Mouse (Mus musculus): Measurements from ENCODE around the gene Thsd7a. TPM values are rescaled to one million over a fixed set of nuclear protein-coding genes. Genes with fewer than 3 reads are reported as not detected.

Gene Thsd7a
- polyA plus RNA-seq, 1 experiment from 2014 or later = 2.7 TPM

DNA sequence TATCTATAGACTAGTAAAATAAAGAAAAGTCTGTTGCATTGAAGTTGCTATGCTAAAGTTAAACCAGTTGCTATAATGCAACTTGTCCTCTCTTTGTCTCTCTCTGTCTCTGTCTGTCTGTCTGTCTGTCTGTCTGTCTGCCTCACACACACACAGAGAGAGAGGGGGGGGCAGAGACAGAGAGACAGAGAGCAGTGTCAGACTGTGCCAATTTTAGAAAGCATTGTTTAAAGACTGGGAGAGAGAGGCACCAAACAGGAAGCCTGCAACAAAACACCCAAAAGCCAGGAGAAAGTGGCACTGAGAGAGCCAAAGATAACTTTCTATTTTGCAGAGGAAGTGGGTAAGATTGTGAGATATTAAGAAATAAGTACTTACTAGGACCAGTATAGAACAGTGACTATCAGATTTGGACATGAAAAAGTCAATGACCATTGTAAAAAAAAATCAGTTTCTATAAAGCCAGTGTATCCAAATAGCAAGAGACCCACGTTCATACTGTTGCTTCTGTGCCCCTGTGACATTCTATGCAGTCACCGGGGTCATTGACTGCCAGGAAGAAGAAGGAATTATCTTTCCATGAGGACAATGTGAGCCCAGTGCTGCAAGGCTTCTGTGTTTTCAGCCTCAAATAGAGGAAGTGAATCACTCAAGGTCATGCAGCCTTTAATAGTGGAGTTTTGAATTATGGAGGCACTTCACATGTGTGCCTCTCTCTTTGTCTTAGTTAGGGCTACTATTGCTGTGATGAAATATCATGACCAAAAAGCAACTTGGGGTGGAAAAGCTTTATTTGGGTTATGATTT, 355.4 kb downstream of the Thsd7a start:
- H3K27me3 ChIP-seq (ENCODE audit: insufficient read depth, poor library complexity, severe bottlenecking) = no peaks in the 10 kb centered on the region
- peaks cover 3% of the 10 kb centered on the region; the same call in 1 of the 2 replicates for H3K4me1 ChIP-seq
- H3K9me3 ChIP-seq = no peaks in the 10 kb centered on the region
- H3K27ac ChIP-seq = no peak overlapping the region
- H3K36me3 ChIP-seq = no peaks in the 10 kb centered on the region
- no peak overlapping the region for H3K4me3 ChIP-seq
- WGBS = 38% methylated on average over 2 of the region's 2 CpGs
- DNase-seq (ENCODE audit: low spot score) = no peak

DNA sequence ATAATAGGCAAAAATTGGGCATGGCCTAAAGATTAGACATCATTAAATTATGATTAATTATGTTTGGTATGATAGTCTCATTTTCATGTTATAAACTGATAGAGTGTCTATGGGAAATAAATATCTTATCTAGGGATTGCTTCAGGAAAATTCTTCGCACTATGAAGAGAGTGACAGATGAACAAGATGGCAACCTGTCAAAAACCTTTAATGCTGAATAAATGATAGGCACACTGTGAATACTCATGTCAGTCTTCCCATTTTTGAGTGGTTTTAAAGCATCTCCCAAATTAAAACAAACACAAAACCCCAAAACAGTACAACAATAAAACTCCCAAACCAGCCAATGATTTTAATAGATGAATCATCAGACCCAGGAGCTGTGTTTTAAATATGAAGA, 362.5 kb downstream of the Thsd7a start:
- DNase-seq (ENCODE audit: low spot score) = no peak
- no peaks in the 10 kb centered on the region for H3K9me3 ChIP-seq
- no peak overlapping the region for H3K4me3 ChIP-seq
- H3K36me3 ChIP-seq = no peaks in the 10 kb centered on the region
- H3K4me1 ChIP-seq = no peaks in the 10 kb centered on the region
- H3K27ac ChIP-seq = no peak overlapping the region
- no peaks in the 10 kb centered on the region for H3K27me3 ChIP-seq (ENCODE audit: insufficient read depth, poor library complexity, severe bottlenecking)
- WGBS = 83% methylated on average over 1 of the region's 1 CpGs

DNA sequence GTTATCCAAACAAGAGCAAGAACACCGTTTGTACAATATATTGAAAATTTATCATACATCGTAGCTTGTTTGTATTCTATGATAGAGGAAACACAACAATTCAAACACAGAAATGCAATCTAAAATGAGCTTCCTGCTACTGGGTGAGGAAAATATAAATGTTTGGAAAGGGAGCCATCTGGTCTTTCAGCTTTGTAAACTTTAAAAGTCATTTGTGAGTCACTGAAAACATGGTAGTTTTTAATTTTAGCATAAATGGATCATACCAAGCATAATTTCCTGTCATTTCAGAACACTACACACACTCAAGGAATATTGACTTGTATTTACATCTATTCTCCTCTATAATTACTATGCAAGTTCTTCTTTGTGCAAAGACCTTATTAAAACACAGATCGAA, 363.6 kb downstream of the Thsd7a start:
- DNase-seq (ENCODE audit: low spot score) = no peak
- WGBS = 78% methylated on average over 3 of the region's 3 CpGs

DNA sequence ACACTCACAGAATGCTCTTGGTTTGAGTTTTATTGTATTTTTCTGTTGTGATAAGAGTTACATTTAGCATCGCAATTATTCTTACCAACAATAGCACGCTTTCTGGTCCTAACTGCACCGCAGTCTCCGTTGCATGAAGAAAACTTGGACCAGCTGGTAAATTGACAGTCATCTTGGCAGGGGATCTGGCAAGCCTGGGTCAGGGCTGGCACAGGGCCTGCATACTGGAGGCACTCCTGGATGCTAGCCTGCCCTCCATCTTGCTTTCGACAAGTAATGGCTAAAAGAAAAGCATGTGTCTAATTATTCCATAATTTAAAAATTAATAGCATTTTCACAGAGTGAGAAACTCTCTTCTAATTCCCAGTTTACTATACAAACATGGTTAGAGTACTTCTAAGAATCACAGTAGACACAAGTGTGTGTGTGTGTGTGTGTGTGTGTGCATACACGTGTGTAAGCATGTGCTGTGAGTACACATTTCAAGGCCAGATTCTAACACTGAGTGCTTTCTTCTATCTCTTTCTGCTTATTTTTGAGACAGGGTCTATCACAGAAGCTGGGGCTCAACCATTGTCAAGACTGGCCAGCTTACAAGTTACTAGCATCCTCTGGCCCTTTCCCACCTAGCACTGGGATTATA, 368.0 kb downstream of the Thsd7a start:
- no peaks in the 10 kb centered on the region for H3K27me3 ChIP-seq (ENCODE audit: insufficient read depth, poor library complexity, severe bottlenecking)
- no peaks in the 10 kb centered on the region for H3K4me1 ChIP-seq
- WGBS = 85% methylated on average over 6 of the region's 6 CpGs
- H3K9me3 ChIP-seq = no peaks in the 10 kb centered on the region
- no peak for DNase-seq (ENCODE audit: low spot score)
- H3K27ac ChIP-seq = no peak overlapping the region
- no peak overlapping the region for H3K4me3 ChIP-seq
- H3K36me3 ChIP-seq = no peaks in the 10 kb centered on the region

More for the DNA sequence above, 363.6 kb downstream of the Thsd7a start:
- Histone ChIP-seq H3K27ac (no peak overlapping the region), H3K36me3 (no peaks in the 10 kb centered on the region), H3K9me3 (no peaks in the 10 kb centered on the region), H3K4me3 (no peak overlapping the region), H3K27me3 (ENCODE audit: insufficient read depth, poor library complexity, severe bottlenecking) (no peaks in the 10 kb centered on the region), H3K4me1 (no peaks in the 10 kb centered on the region)

DNA sequence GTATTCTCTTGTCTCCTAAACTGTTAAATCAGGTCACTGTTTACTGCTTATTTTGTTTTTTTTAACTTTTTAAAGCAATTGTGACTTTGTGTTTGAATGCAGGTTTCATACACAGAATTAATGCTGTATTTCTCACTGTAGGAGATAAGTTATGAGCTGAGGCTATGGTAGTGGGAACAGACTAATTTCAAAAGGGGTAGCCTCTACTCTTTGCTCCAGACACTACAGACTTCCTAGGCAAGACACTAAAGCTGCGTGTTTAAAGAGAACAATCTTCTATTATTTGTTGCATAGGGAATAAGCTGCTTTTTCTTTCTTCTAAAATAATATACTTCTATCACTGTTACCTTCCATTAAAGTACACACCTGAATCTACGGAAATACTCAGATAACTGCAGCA, 368.5 kb downstream of the Thsd7a start:
- no peak overlapping the region for H3K4me3 ChIP-seq
- H3K9me3 ChIP-seq = no peaks in the 10 kb centered on the region
- H3K4me1 ChIP-seq = no peaks in the 10 kb centered on the region
- no peaks in the 10 kb centered on the region for H3K36me3 ChIP-seq
- H3K27me3 ChIP-seq (ENCODE audit: insufficient read depth, poor library complexity, severe bottlenecking) = no peaks in the 10 kb centered on the region
- H3K27ac ChIP-seq = no peak overlapping the region
- no peak for DNase-seq (ENCODE audit: low spot score)
- WGBS = 92% methylated on average over 2 of the region's 2 CpGs

DNA sequence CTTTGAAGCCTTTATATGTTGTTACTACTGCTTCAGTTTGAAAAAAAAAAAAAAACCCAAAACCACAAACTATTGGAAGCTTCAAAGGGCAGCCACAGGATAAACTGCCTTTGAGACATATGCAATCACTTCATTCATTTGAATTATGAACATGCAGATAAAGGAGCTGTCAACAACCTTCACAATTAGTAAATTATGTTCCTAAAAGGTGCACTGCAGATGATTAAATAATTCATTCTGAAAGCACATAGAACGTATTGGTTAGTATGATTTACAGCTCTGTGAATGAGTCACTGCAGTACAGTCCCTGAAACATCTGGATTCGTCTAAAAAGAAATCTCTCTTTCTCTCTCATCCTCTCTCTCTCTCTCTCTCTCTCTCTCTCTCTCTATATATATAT, 390.5 kb downstream of the Thsd7a start:
- Histone ChIP-seq H3K4me3 (no peak overlapping the region), H3K36me3 (no peaks in the 10 kb centered on the region), H3K4me1 (no peaks in the 10 kb centered on the region), H3K27ac (no peak overlapping the region), H3K27me3 (ENCODE audit: insufficient read depth, poor library complexity, severe bottlenecking) (no peaks in the 10 kb centered on the region), H3K9me3 (no peaks in the 10 kb centered on the region)
- 67% methylated on average over 2 of the region's 2 CpGs for WGBS
- DNase-seq (ENCODE audit: low spot score) = no peak

DNA sequence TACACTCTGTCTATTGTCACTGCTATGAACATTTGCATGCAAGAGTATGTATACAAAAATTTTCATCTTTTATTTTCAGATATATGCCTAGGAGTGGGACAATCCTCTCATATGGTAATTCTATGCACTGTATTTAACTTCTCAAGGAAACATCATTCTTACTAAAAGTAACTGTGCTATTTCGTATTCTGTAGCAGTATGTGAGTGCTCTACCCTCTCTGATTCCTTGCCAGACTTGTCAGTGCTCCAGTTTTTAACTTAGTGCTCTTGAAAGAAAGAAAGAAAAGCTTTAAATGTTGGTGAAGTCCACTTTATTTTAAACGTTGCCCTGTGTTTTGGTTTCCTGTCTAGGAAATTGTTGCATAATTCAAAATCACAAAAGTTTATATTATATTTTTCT, 395.6 kb downstream of the Thsd7a start:
- H3K4me3 ChIP-seq = no peak overlapping the region

DNA sequence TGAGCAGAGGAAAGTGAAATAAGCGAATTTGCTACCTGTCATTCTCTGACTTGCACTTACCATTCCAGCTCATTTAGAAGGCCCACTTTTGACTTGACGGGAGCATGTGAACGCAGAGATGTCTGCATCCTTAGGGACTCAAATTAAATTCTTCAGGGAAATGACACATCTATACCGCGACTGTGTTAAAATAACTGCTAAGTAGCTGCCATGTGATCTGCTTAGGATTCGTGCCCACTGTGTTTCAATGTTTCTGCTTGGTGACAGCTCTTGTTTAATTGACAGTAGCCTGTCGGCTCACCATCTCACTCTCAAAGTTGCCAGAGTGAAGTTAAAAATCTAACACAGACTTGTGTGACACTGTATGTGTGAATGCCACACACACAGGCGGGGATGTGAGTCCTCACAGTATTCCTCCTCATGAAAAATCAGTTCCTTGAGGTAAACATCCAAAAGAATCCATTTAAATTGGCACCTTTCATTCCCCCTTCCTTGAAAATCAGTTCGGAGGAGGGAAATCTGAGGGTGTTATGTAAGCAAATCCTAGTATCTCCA, 397.0 kb downstream of the Thsd7a start:
- no peak for DNase-seq (ENCODE audit: low spot score)
- 71% methylated on average over 9 of the region's 9 CpGs for WGBS
- Histone ChIP-seq H3K4me3 (no peak overlapping the region), H3K4me1 (no peaks in the 10 kb centered on the region), H3K36me3 (no peaks in the 10 kb centered on the region), H3K9me3 (no peaks in the 10 kb centered on the region), H3K27me3 (ENCODE audit: insufficient read depth, poor library complexity, severe bottlenecking) (no peaks in the 10 kb centered on the region), H3K27ac (no peak overlapping the region)

More for the DNA sequence above, 395.6 kb downstream of the Thsd7a start:
- no peaks in the 10 kb centered on the region for H3K9me3 ChIP-seq
- no peak for DNase-seq (ENCODE audit: low spot score)
- H3K27ac ChIP-seq = no peak overlapping the region
- no peaks in the 10 kb centered on the region for H3K4me1 ChIP-seq
- no peaks in the 10 kb centered on the region for H3K27me3 ChIP-seq (ENCODE audit: insufficient read depth, poor library complexity, severe bottlenecking)
- no peaks in the 10 kb centered on the region for H3K36me3 ChIP-seq
- WGBS = 68% methylated on average over 2 of the region's 2 CpGs

DNA sequence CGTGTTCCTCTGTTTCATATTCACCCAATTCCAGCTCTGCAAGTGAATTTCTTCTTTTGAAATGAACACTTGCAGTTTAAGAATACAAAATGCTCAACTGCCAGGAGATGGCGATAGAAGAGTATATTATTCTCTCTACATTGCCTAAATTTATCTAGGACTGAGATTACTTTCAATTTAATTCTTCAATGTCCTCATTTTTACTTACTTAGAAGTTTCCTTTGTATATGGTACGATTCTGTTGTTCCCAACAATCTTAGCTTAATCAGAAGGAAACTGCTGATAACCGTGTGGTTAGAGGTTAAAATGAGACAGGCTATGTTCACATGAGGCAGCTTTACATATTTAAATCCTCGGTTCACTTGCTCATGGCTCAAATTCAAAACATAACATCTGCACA, 398.5 kb downstream of the Thsd7a start:
- WGBS = 51% methylated on average over 5 of the region's 5 CpGs
- no peaks in the 10 kb centered on the region for H3K36me3 ChIP-seq
- H3K27me3 ChIP-seq (ENCODE audit: insufficient read depth, poor library complexity, severe bottlenecking) = no peaks in the 10 kb centered on the region
- H3K4me3 ChIP-seq = no peak overlapping the region
- H3K4me1 ChIP-seq = no peaks in the 10 kb centered on the region
- no peaks in the 10 kb centered on the region for H3K9me3 ChIP-seq
- no peak for DNase-seq (ENCODE audit: low spot score)
- no peak overlapping the region for H3K27ac ChIP-seq

DNA sequence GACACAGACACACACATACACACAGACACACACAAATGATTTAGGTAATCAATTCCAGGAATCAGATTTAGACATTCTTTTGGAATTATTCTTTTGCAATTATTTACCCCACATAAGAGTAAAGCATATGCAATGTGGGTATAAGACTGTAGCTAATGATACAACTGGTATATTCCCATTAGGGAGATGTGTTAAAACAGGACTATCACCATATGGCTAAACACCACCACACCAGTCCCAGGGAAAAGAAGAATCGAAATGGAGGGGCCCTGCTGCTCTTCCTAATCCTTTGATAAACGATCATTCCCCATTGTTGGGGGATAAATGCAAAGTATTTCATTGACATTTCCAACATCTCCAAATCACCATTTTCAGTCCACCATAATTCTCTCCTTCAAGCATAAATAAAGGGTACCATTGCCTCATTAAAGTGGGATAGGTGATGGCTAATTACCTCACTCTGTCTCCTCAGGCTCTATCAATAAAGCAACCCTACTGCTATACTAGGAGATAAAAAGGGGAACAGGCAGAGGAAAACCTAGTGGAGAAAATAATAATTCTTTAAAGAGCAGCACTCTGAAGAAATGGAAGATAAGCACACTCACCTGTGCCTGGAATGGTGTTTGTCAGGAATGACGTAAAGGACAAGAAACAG, 400.0 kb downstream of the Thsd7a start:
- 66% methylated on average over 3 of the region's 3 CpGs for WGBS
- Histone ChIP-seq H3K27ac (no peak overlapping the region), H3K36me3 (no peaks in the 10 kb centered on the region), H3K4me1 (no peaks in the 10 kb centered on the region), H3K27me3 (ENCODE audit: insufficient read depth, poor library complexity, severe bottlenecking) (no peaks in the 10 kb centered on the region), H3K9me3 (no peaks in the 10 kb centered on the region), H3K4me3 (no peak overlapping the region)
- no peak for DNase-seq (ENCODE audit: low spot score)

DNA sequence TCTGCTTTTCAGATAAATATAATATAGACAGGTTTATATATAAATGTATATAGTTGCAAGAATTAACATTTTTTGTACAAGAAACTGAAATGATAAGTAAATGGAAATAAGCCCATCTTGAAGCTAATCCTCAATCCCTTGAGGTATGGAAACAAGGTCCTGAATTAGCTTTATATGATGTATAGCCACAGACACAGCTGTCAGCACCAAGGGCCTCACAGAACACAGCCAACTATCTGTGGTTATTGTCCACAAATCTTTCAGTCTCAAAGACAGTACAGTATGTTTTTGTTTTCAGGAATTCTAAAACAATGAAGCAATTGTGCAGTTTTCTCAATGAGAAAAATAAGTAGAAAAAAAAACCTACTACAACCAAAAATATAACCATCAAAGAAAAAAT, 400.5 kb downstream of the Thsd7a start:
- DNase-seq (ENCODE audit: low spot score) = no peak
- Histone ChIP-seq H3K36me3 (no peaks in the 10 kb centered on the region), H3K4me1 (no peaks in the 10 kb centered on the region), H3K4me3 (no peak overlapping the region), H3K9me3 (no peaks in the 10 kb centered on the region), H3K27ac (no peak overlapping the region), H3K27me3 (ENCODE audit: insufficient read depth, poor library complexity, severe bottlenecking) (no peaks in the 10 kb centered on the region)

DNA sequence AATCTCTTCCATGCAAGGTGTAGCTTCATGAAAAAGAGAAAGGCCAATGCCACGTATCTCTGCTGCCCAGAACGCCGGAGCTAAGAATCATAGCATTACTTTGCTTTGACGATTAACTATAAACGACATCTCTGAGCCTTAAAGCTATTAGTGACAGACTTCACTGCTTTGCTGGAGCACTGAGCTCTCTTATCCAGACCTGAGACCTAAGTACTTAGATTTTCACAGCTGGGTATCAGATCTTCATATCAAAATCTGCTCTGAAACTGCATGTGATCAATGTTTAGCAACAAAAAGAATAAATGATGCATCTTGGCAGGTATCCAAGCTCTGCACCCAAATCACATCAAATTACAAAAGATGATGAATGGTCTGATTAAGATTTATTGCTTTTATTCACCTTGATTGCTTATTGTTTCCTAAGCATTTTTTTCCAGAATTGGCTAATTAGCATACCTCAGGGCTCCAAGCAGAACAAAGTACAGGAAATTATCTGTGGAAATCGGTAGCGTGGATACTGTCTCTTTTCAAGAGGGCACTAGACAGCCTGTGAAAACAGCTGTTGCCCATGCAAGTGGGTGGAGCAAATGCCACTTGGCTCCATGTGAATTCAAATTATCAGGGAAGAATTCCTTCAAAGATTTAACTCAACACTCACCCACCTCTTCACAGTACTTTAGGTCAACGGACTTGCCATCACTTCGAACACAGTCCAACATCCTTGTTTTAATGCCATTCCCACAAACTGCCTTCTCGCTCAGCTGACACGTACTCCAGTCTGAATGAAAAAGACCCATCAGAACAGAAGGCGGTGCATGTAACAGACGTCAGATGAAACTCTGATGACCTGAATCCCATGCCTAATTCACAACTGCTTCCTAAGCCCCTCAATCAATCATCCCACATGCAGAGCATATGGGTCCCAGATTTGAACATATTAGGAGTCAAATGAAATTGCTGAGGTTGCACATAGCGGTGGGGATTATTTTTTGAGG, 412.3 kb downstream of the Thsd7a start:
- no peak overlapping the region for H3K27ac ChIP-seq
- WGBS = 74% methylated on average over 14 of the region's 14 CpGs
- no peaks in the 10 kb centered on the region for H3K27me3 ChIP-seq (ENCODE audit: insufficient read depth, poor library complexity, severe bottlenecking)
- H3K4me3 ChIP-seq = no peak overlapping the region
- H3K36me3 ChIP-seq = no peaks in the 10 kb centered on the region
- no peaks in the 10 kb centered on the region for H3K9me3 ChIP-seq
- no peaks in the 10 kb centered on the region for H3K4me1 ChIP-seq
- DNase-seq (ENCODE audit: low spot score) = no peak
